Mouse (Mus musculus): Measurements from ENCODE around the gene Cd109.
A peak's percentile ranks its signal among the peaks of the same experiment; 100 is the strongest.

Gene Cd109

DNA sequence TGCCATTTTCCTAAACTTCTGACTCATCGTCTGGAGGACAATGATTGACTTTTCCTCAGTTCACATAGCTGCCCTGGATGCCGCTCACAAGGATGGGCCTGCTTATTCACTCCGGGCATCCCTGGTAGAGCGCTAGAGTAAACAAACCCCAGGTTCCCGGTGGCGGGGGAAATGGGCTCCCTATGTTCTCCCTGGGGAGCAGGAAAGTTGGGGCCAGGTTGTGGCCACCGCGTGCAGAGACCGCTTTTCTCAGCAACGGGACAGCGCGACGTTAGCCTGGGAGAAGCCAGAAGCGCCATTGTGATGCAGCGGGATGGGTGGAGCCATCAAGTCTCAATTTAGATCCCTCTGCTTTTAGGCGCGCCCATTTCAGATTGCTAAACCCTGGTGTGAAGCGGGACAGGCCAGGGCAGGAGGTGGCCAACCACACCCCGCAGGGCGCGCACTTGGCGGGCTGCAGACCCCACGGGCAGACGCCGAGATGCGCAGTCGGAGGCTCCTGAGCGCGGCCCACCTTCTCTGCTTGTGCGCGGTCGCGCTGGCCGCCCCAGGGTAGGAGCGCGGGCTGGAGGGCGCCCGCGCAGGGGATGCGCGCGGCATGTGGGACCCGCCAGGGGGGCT is at the start of gene Cd109:
Cd109 (plus strand) TSS at position 146 of the 621 bp plus-strand sequence.
- peak; percentile 13 for DNase-seq (ENCODE audit: low spot score)

DNA sequence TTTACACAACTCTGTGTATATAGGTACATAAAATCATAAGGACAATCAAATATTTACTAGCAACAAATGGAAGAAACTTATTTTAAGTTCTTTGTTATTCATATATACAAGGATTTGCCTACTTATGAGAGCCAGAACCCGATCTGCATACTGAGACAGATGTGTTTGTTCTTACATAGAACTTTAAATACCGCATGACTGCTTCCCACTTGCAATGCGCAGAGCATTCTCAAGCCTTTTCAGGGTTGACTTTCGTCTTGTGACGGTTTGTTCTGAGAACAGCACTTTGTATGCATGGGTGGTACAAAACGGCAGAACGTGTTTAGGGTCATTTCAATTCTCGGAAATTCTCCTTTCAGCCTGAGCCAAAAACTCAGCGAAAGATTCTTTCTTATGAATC is 45.4 kb upstream of the Cd109 start:
- no peak for DNase-seq (ENCODE audit: low spot score)

DNA sequence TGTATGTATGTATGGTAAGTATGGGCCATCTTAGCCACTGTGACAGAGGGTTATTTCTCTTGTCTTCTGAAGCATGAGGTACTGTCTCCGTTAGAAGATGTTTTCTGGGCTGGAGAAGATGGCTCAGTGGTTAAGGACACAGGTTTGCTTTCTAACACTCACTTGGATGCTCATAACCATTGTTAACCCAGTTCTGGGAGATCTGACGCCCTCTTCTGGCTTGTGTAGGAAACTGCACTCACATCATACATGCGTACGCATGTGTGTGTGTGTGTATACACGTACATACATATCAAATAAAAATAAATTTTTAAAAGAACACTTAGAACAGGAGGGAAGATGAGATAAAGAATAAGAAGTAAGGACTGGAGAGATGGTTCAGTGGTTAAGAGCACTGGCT is 38.9 kb upstream of the Cd109 start:
- DNase-seq (ENCODE audit: low spot score): no peak

DNA sequence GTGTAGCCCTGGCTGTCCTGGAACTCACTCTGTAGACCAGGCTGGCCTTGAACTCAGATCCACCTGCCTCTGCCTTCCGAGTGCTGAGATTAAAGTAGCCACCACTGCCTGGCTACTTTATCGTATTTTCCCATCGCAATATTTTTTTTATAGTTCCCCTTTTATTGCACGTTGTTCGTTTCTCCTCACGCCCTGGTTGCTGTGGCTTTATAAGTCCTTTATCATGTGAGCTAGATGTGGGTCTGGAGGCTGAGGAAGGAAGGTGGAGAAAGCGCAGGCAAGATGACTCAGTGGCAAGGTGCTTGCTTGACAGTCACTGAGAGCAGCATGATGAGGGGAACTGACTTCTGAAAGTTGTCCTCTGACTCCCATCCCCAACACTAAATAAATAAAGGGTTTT is 36.5 kb upstream of the Cd109 start:
- DNase-seq (ENCODE audit: low spot score): no peak

DNA sequence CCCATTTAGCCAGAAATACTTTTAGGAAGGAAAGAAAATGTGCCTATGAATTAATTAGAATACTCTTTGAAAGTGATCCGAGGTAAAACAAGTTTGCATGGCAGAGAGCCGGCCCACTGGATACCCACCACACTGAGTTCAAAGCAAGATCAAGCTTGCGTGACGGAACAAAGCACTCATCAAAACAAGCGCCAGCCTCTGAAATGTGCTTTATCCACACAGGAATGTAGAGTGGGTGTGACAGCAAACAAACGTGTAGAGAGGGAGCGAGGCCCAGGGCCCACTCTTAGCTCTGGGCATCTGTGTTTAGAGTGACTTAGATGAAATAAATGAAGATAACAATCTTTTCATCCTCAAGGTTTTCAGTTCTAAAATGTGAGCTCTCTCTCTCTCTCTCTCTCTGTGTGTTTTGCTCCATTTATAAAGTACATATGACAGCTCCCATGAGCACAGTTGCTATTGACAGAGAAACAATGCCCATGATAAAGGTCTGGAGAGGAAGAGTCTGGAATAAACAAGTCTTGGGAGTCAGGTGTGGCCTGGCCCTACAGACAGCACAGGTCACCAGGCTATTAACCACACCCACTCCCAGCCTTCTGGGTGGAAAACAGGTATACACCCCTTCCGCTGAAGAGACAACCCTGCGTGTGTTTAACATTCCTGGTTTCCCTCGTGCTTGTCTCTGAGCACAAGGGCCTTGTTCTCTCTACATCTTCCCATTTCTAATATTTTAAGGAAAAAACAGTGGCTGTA is 35.5 kb upstream of the Cd109 start:
- DNase-seq (ENCODE audit: low spot score): no peak

DNA sequence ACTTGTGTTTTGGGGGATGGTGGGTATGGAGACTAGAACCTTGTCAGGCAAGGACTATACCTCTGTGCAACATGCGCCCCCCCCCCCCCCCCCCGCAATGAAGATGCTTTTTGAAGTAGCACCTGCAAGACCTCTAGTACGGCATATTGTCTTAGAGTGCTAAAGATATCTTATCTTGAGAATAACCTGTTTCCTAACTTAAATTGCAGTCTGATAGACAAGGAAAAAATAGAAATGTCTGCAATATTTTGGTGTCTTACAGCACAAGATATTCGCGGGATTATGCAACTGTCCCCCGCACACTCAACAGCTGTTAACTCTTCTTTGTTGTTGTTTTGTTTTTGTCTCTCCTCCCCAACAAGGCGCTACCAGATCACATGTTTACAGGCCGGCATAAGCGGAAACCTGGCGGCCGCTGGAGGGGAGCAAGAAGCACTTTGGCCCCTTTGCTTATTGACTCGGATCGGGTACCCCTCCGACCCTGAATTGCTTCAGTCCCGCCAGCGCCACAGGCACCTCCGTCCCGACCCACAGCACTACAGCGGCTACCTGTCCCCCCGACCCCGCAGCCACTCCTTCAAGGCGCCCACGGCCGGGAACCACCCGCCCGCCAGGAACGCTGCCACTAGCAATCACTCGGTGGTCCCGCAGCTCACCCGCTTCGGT is 28.0 kb upstream of the Cd109 start:
- DNase-seq (ENCODE audit: low spot score): no peak

DNA sequence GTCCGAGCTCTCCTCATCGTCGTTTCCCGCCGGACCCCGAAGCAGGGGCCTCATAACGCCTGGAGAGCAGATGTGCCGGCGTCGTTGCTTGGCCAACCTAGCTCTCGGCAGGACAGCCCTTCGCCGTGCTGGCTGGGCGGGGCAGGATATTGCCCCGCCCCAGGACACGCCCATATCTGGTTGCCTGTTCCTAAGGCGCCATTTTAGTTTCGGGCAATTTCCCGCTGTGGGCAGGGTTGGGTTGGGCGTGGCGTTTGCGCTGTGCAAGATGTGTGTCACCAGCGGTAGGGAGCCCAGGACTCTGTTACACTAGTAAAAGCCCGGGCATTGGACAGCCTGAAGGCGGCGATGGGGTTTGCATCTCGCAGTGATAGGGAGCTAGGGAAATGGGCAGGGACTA is 27.4 kb upstream of the Cd109 start, which contains the start of gene Slc17a5:
Slc17a5 (minus strand) TSS at position 128 of the 400 bp plus-strand sequence.
- peak; percentile 91 for DNase-seq (ENCODE audit: low spot score)

DNA sequence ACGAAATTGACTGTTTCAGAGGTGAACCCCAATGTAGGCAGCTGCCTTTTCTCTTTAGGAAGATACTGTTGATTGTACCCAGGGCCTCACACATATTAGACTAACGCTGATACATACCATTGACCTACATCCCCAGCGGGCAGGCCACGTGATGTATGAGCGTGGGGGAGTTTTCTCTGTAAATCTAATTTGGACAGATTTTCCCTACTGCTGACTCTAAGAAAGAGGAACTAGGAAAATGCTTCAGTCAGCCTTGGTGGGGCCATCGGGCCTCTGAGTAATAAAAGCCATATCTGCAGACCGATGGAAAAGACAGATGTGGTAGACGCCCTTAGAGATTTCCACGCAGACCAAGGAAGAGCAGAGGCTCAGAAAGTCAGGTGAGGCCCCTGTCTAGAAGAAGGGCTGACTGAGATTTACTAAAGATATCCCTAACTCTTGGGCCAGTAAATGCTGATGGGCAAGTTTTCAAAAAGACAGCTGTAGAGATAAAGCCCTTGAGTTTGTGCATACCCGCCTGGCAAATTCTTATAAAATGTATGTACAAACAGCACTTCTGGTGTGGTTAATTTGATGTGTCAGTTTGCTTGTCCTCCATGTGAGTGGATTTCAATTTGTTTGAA is 26.8 kb upstream of the Cd109 start:
- peak; percentile 6 for DNase-seq (ENCODE audit: low spot score)

DNA sequence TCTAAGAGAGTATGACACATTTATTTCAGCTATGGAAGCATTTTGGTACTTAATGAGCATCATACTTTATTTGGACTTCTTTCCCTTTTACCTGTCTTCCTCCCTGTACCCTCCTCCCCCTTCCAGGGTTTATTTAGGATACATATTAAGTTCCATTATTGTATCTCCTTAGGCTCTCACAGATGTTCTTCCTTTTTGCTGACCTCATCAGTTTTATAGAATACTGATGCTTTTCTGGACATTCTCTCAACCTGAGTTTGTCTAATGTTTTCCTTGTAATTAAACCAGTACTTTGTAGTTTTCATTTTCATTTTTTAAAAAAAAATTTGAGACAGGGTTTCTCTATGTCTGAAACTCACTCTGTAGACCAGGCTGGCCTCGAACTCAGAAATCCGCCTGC is 24.9 kb upstream of the Cd109 start:
- no peak for DNase-seq (ENCODE audit: low spot score)

DNA sequence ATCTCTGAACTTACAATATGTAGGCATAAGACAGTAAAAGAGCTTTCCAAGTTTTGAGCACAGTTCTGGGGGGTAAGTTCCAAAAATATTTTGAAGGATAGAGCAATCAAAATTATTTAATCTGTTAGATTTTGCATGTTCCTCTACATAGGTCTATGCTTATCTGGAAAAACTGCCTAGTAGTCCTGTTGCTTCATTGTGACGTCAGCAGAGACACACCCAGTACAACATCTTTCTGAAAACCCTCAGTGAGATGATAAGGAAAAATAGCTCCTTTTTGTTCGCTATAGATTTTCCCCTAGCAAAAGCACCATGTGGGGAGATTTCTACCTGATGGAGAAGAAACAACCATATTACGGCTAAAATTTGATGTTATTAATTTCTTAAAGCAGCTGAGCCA is 20.1 kb upstream of the Cd109 start:
- DNase-seq (ENCODE audit: low spot score): no peak

DNA sequence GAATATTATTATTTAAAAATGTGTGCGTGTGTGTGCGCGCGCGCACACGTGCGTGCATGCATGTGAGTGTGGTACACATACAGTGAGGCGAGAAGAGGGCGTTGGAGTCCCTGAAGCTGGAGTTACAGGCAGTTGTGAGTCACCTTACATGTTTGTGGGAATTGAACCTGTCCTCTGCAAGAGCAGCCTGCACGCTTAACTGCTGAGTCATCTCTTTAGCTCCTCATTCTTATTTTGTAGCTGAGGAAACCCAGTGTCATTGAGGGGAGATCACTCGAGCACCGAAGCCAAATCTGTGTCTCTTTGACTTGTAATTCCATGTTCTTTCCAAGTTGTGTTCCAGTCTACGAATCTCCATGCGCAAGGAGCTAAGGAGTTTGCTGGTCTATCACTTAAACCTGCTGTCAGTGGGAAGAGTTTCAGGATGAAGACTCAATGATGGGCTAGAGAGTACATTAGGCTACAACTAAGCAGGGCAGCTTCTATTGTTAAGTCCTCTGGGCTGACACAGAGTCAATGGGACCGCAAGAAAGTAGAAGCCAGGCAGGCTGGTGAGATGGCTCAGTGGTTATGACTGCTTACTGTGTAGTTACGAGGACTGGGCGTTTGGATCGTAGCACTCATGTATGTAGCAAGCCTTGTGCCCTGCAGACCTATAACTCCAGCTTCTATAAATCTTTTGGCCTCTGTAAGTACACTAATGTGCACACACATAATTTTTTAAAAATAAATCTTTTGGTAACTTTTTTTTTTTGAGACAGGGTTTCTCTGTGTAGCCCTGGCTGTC is 19.4 kb upstream of the Cd109 start:
- no peak for DNase-seq (ENCODE audit: low spot score)

DNA sequence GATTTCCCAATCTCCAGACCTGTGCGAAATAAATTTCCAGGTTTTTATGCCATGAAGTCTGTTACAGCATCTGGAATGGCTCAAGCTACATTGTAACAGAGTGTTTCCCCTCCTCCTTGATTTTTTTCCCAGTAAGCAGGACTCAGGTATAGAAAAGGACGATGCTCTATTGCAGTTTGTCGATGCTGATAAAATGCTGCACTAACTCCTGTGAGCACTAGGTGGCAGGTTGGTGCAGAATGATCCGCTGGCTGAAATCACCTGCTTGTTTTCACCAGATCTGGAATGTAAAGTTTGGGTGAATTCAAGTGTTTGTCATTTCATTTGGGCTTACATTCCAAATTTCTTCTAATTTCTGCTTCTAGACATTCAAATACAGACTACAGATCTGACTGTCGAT is 18.5 kb upstream of the Cd109 start:
- DNase-seq (ENCODE audit: low spot score): peak; percentile 13

DNA sequence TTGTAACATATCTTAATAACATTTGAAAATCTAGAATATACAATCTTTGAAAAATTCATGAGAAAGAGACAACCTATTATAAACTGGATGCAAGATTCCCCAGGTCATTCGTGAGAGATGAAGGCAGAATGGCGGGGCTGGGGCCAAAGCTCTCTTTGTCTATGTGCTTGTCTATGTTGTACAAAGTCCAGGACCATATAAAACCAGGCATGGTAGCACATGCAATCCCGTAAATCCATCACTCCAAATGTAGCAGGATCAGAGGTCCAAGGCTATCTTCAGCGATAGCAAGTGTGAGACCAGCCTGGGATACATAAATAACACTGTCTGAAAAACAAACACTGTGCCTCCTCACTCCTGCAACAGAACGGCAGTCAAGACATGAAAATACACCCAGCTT is 15.4 kb upstream of the Cd109 start:
- DNase-seq (ENCODE audit: low spot score): no peak

DNA sequence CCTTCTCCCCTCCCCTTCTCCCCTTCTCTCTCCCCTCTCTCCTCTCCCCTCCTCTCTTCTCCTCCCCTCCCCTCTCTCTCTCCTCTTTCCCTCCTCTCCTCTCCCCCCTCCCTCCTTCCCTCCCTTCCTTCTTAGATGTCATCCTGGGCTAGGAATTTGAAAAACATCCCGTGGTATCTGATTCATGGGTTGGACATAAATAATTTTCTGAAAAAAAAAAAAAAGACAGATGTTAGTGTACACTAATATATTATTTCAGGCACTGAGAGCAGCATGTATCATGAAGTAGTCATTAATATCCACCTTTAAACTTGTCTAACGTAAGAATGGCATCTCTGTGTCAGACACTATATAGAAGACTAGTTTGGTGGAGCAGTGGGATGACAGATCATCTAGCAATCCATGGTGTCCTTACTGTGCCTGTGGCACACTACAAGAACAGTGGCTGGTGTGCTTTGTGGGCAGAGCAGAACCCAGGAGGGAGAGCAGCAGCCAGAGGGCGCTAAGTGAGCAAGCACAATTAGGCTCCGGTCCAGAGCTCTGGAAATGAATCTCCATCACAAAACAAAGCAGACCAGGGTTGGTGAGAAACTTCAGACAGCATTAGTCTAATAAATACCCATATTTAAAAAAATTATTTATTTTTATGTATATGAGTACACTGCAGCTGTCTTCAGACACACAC is 14.2 kb upstream of the Cd109 start:
- DNase-seq (ENCODE audit: low spot score): no peak

DNA sequence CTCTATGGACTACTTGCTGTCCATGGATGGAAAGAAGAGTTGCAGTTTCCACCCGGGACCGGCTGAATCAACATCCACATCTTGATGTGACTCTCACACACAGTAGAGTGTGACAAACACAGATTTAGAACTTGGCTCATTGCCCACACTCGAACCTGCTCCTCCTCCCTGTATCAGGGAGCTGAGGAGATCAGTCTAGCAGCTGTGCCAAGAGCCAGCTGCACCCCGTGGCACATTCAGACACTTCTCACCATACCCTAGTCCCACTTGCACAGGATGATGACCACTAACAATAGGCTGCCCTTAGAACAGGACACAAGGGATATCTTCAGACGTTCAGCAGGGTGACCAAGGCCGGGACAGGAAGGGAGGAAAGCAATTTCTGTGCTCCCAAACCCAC is 1.1 kb upstream of the Cd109 start:
- no peak for DNase-seq (ENCODE audit: low spot score)

DNA sequence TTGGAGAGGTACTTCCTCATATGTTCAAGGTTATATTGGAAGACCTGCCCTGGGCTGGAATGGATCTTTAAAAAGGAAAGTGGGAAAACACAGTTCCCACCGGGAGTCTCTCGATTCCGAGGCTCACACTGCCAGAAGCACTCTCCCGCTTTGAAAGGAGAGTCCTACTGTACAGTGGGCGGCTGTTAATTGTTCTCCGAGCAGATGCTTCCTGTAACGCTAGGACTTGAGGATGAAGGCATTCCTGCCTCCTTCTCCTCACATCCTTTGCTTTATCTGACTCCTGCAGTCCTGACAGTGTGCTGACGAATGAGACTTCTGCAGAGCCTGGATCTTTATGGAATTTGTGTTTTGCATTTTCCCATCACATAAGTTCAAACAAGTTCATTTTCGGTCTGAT is 3.9 kb downstream of the Cd109 start:
- no peak for DNase-seq (ENCODE audit: low spot score)

DNA sequence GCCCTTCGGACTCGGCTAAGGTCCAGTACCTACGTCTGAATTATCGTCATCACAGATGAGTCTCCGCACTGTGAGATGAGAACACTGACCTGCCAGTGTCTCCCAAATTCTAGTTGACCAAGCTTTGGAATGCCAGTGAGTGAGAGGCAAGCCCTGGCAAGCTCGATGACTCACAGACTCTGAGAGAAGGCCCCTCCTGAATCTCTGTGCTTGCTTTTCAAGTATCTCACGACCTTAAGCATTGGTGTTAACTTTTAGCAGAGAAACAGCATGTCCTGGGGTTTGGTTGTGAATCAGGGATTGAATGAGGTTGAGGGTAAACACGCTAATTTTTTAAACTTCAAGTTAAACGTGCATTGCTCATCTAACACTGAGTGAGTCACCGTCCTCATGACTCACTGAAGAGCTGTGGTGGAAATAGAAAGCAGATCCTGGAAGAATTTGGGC is 8.0 kb downstream of the Cd109 start:
- no peak for DNase-seq (ENCODE audit: low spot score)

DNA sequence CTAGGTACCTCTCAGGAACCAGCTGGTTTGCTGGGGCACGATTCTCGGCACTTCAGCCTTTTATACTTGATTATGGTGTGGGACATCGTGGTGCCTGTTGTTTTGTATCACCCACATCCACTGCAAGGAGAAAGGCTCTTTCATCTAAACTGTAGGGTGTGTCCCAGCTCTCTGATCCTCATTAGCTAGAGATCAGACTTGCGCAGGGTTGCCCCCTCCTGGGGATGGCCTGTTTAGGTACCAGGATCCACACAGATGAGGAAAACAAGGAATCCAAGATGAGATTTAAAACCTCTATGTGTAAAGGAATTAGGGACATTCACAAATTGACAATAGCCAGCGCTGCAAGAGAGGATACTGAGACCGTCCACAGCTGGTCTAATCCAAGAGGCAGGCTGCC is 14.6 kb downstream of the Cd109 start:
- DNase-seq (ENCODE audit: low spot score): no peak

DNA sequence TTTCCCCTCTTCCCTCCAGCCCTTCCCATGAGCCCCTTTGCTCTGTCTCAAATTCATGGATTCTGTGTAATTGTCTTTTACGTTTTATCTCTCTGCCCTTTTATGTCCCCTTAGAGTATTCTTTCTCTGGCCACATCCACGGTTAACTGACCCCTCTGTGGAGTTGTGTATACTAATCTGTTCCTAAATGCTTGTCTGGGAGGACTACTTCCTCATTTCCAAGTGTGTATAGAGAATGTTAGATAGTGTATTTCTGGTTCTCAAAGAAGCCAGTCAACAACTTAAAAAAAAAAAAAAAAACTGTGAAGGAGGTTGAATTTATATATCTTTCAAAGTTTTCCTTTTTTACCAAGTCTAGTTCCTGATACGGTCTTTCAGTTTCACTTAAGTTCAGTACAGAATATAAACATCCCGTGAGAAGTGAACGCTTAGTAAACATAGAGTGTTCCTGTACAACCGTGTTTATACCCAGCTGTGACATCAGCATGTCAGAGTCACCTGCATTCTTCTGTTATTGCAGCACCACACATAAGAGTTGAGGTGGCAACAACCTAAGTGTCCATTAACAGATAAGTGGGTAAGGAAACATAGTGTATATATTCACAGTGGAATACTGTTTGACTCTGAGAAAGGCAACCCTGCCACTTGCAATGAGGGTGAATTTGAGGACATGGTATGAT is 16.5 kb downstream of the Cd109 start:
- DNase-seq (ENCODE audit: low spot score): no peak

DNA sequence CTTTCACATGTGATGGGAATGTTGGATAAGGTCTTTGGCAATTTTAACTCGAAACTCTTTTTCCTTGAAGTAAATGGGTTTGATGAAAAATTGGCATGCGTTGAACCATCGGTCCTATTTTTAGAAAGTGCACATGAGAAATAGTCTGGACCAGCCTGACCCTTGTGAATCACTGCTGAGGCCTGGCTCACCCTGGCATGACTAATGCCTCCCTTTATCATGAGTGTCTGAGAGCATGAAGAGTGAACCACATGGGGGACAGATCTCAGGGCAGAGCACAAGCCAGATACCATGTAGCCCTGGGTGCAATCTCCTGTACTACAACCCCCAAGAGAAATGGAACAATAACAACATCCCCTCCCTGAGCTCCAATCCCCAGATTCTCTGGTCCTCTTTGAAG is 18.6 kb downstream of the Cd109 start:
- DNase-seq (ENCODE audit: low spot score): no peak

DNA sequence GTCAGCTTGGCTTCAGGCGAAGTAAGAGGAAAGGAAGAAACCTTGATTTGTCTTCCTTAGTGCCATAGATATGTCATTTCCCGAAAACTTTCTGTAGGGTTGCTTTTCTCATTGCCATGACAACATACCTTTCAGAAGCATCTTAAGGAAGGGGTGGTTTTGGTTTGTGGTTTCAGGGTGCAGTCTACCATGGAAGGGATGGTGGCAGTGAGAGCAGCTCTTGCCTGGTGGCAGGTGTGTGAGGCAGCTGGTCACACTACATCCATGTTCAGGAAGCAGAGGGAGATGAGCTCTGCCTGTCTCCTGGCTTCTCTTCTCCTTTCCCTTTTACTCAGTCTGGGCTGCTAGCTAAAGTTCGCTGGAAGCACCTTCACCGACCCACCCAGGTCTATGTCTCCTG is 26.0 kb downstream of the Cd109 start:
- no peak for DNase-seq (ENCODE audit: low spot score)

Data from ovary, postnatal 14 days (tissue).